Comparison of ENCODE assay signal across 16 mouse cellular contexts in the genomic region with DNA sequence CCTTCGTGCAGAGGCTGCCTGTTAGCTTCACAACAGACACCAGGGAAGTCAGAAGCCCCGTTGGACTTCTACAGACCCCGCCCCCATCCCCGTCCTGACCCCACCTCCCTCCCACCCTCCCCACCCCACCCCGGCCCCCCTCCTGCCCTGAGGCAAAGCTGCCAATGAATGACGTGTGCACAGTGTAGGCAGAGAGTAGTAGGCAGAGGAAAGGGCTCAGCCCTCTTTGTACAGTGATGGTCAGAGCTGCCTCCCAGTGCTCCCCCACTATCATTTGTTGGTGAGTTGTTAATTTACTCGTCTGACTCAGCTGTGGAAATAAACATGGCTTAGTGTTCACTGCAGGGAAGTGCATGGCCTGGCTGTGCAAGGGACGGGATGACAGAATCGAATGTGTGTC.
DNase-seq lines count a peak whose midpoint lies in the region; ATAC-seq and TF ChIP-seq lines count a peak whose summit lies in the region.
"Had no signal": no experiment of that assay in that cellular context is flagged by ENCODE, and none has a peak within 500 bp of the region (broad histone marks: within the 10 kb centered on the region; RNA-seq: fewer than 3 reads in every experiment).

No protein-coding gene starts in this region.

- H3K27ac ChIP-seq in kidney, embryonic 16.5 days (ENCODE audit: low read length) = no peak overlapping the region
- H3K27ac ChIP-seq in midbrain, embryonic 11.5 days (ENCODE audit: low read depth, low read length) = no peak overlapping the region
- H3K27ac ChIP-seq in midbrain, embryonic 16.5 days (ENCODE audit: low read length) = no peak overlapping the region
- H3K27ac ChIP-seq in embryonic facial prominence, embryonic 11.5 days (replicated peaks; ENCODE audit: low read depth, low read length) = no peak overlapping the region
- no peak overlapping the region for H3K27ac ChIP-seq in cerebellum, adult 2 months (ENCODE audit: insufficient read depth, low read length)
- H3K27ac ChIP-seq: heart, embryonic 15.5 days; hindbrain, embryonic 13.5 days; lung, embryonic 15.5 days had no signal

- no peak for TF ChIP-seq POLR2A in cerebellum, adult 2 months (IDR thresholded peaks at IDR 0.05; ENCODE audit: borderline replicate concordance, insufficient read depth, low read length)

- no peak for DNase-seq in kidney, postnatal 25 days
- DNase-seq in midbrain, embryonic 11.5 days (ENCODE audit: low spot score, missing footprints) = no peak
- DNase-seq in NIH3T3 (ENCODE audit: low read depth) = peak; percentile 85
- peak; percentile 13 for DNase-seq in embryonic facial prominence, embryonic 11.5 days (ENCODE audit: low spot score)
- DNase-seq in cerebellum, adult 2 months = no peak
- DNase-seq: adrenal gland, adult 2 months; cerebellum, adult 9-11 months; gastrocnemius, postnatal 36 days; kidney, adult 2 months; thymus, postnatal 36 days had no signal

- no peak for TF ChIP-seq CTCF in cerebellum, adult 2 months (IDR thresholded peaks at IDR 0.05; ENCODE audit: borderline replicate concordance, insufficient read depth, low read depth, low read length)

- H3K9me3 ChIP-seq in kidney, embryonic 16.5 days (ENCODE audit: low read length) = no peaks in the 10 kb centered on the region
- no peaks in the 10 kb centered on the region for H3K9me3 ChIP-seq in midbrain, embryonic 11.5 days (ENCODE audit: control insufficient read depth, low read length)
- H3K9me3 ChIP-seq in midbrain, embryonic 16.5 days (replicated peaks; ENCODE audit: control insufficient read depth, low read length, poor library complexity, severe bottlenecking) = no peaks in the 10 kb centered on the region
- no peaks in the 10 kb centered on the region for H3K9me3 ChIP-seq in embryonic facial prominence, embryonic 11.5 days (replicated peaks; ENCODE audit: control insufficient read depth, low read length)
- H3K9me3 ChIP-seq: heart, embryonic 15.5 days; hindbrain, embryonic 13.5 days; lung, embryonic 15.5 days had no signal

- H3K4me3 ChIP-seq in kidney, embryonic 16.5 days (ENCODE audit: low read length) = no peak overlapping the region
- H3K4me3 ChIP-seq in midbrain, embryonic 11.5 days (ENCODE audit: low read depth, low read length) = no peak overlapping the region
- no peak overlapping the region for H3K4me3 ChIP-seq in midbrain, embryonic 16.5 days (ENCODE audit: low read depth, low read length)
- H3K4me3 ChIP-seq in embryonic facial prominence, embryonic 11.5 days (ENCODE audit: low read depth, low read length) = no peak overlapping the region
- H3K4me3 ChIP-seq in cerebellum, adult 2 months (replicated peaks; ENCODE audit: insufficient read depth, low read depth, low read length) = no peak overlapping the region
- H3K4me3 ChIP-seq: heart, embryonic 15.5 days; hindbrain, embryonic 13.5 days; lung, embryonic 15.5 days had no signal

- H3K4me2 ChIP-seq in kidney, embryonic 16.5 days (replicated peaks; ENCODE audit: low read depth, low read length) = no peak overlapping the region
- no peak overlapping the region for H3K4me2 ChIP-seq in midbrain, embryonic 11.5 days
- no peak overlapping the region for H3K4me2 ChIP-seq in midbrain, embryonic 16.5 days (ENCODE audit: low read length)
- H3K4me2 ChIP-seq in embryonic facial prominence, embryonic 11.5 days (ENCODE audit: low read depth, low read length) = no peak overlapping the region
- H3K4me2 ChIP-seq: heart, embryonic 15.5 days; hindbrain, embryonic 13.5 days; lung, embryonic 15.5 days had no signal

- peak; percentile 50; the same call in 1 of the 2 replicates for ATAC-seq in kidney, embryonic 16.5 days (ENCODE audit: low FRiP score, low TSS enrichment)
- ATAC-seq in midbrain, embryonic 11.5 days (ENCODE audit: low FRiP score) = peak; percentile 38; the same call in 1 of the 2 replicates
- no peak for ATAC-seq in midbrain, embryonic 16.5 days
- ATAC-seq in embryonic facial prominence, embryonic 11.5 days (replicated peaks; ENCODE audit: insufficient number of reproducible peaks, low FRiP score, low TSS enrichment, low read depth) = no peak
- ATAC-seq in megakaryocyte, adult 5-6 weeks (ENCODE audit: poor library complexity, severe bottlenecking) = no peak

- H3K4me1 ChIP-seq in kidney, embryonic 16.5 days (ENCODE audit: insufficient read depth, low read length) = peaks cover 1% of the 10 kb centered on the region; the same call in 1 of the 2 replicates
- peaks cover 3% of the 10 kb centered on the region; the same call in 1 of the 2 replicates for H3K4me1 ChIP-seq in midbrain, embryonic 11.5 days (ENCODE audit: control insufficient read depth, insufficient read depth, low read length)
- peaks cover 2% of the 10 kb centered on the region; the same call in 1 of the 2 replicates for H3K4me1 ChIP-seq in midbrain, embryonic 16.5 days (ENCODE audit: control insufficient read depth, insufficient read depth, low read length)
- H3K4me1 ChIP-seq in embryonic facial prominence, embryonic 11.5 days (ENCODE audit: control insufficient read depth, insufficient read depth, low read length) = no peaks in the 10 kb centered on the region
- peaks cover 26% of the 10 kb centered on the region for H3K4me1 ChIP-seq in cerebellum, adult 2 months (ENCODE audit: control insufficient read depth, insufficient read depth, low read length)

- no peak overlapping the region for H3K9ac ChIP-seq in kidney, embryonic 16.5 days (replicated peaks; ENCODE audit: low read length)
- H3K9ac ChIP-seq in midbrain, embryonic 11.5 days (ENCODE audit: low read length) = no peak overlapping the region
- no peak overlapping the region for H3K9ac ChIP-seq in midbrain, embryonic 16.5 days (ENCODE audit: low read depth, low read length)
- no peak overlapping the region for H3K9ac ChIP-seq in embryonic facial prominence, embryonic 11.5 days (replicated peaks; ENCODE audit: low read length)
- H3K9ac ChIP-seq: heart, embryonic 15.5 days; hindbrain, embryonic 13.5 days; lung, embryonic 15.5 days had no signal

- no peaks in the 10 kb centered on the region for H3K36me3 ChIP-seq in kidney, embryonic 16.5 days (ENCODE audit: insufficient read depth, low read length)
- H3K36me3 ChIP-seq in midbrain, embryonic 11.5 days (ENCODE audit: control insufficient read depth, insufficient read depth, low read length) = no peaks in the 10 kb centered on the region
- H3K36me3 ChIP-seq in midbrain, embryonic 16.5 days (ENCODE audit: control insufficient read depth, insufficient read depth, low read length) = peaks cover 3% of the 10 kb centered on the region; the same call in 1 of the 2 replicates
- no peaks in the 10 kb centered on the region for H3K36me3 ChIP-seq in embryonic facial prominence, embryonic 11.5 days (replicated peaks; ENCODE audit: control insufficient read depth, insufficient read depth, low read depth, low read length)
- H3K36me3 ChIP-seq: heart, embryonic 15.5 days; lung, embryonic 15.5 days had no signal

- WGBS in kidney, embryonic 16.5 days = 27% methylated on average over 9 of the region's 9 CpGs
- WGBS in midbrain, embryonic 11.5 days = 25% methylated on average over 9 of the region's 9 CpGs
- WGBS in midbrain, embryonic 16.5 days = 32% methylated on average over 9 of the region's 9 CpGs
- WGBS in embryonic facial prominence, embryonic 11.5 days = 26% methylated on average over 9 of the region's 9 CpGs
- 43% methylated on average over 9 of the region's 9 CpGs for WGBS in cerebellum, adult 2 months

- peaks cover 22% of the 10 kb centered on the region for H3K27me3 ChIP-seq in kidney, embryonic 16.5 days (ENCODE audit: insufficient read depth, low read length)
- peaks cover 17% of the 10 kb centered on the region for H3K27me3 ChIP-seq in midbrain, embryonic 11.5 days (ENCODE audit: control insufficient read depth, insufficient read depth, low read length)
- peaks cover 8% of the 10 kb centered on the region for H3K27me3 ChIP-seq in midbrain, embryonic 16.5 days (ENCODE audit: control insufficient read depth, insufficient read depth, low read depth, low read length)
- peaks cover 23% of the 10 kb centered on the region for H3K27me3 ChIP-seq in embryonic facial prominence, embryonic 11.5 days (ENCODE audit: control insufficient read depth, insufficient read depth, low read length)
- no peaks in the 10 kb centered on the region for H3K27me3 ChIP-seq in cerebellum, adult 2 months (ENCODE audit: control insufficient read depth, insufficient read depth, low read length)

Comparison
In these comparisons a context has a peak if more than half of its experiments do, and no peak if none do; other contexts are left out.
1. ATAC-seq: peak in kidney, embryonic 16.5 days (single experiment) and midbrain, embryonic 11.5 days (single experiment); none in midbrain, embryonic 16.5 days (single experiment), embryonic facial prominence, embryonic 11.5 days (single experiment) and megakaryocyte, adult 5-6 weeks (single experiment).
2. DNase-seq: peak in NIH3T3 (single experiment) and embryonic facial prominence, embryonic 11.5 days (single experiment); none in kidney, postnatal 25 days (0 of 2), midbrain, embryonic 11.5 days (single experiment) and cerebellum, adult 2 months (0 of 2).